Mouse (Mus musculus) intestine, postnatal 0 days (tissue): ENCODE measurements around the gene Vmn1r214. TPM values are rescaled to one million over a fixed set of nuclear protein-coding genes. Genes with fewer than 3 reads are reported as not detected.

Source experiments
- ATAC-seq: fragments of 200-750 bp; cut with Nextera tagmentation; 2 replicates; pipeline ENCODE4 v1.8.0; 2017; ENCODE audit warnings: mild to moderate bottlenecking, moderate TSS enrichment, moderate library complexity
- H3K27ac ChIP-seq: fragments of 300-500 bp; sonication (generic); 2 replicates; pipeline ENCODE4 v1.5.1; 2014; ENCODE audit warnings: mild to moderate bottlenecking, low read depth, low read length, moderate library complexity
- H3K27me3 ChIP-seq: fragments of 300-500 bp; sonication (generic); replicated peaks from 2 replicates; pipeline ENCODE4 v1.6.1; 2014; ENCODE audit warnings: low read length, mixed read lengths; ENCODE audit not compliant: control insufficient read depth, insufficient read depth
- H3K36me3 ChIP-seq: fragments of 300-500 bp; sonication (generic); 2 replicates; pipeline ENCODE4 v1.6.1; 2014; ENCODE audit warnings: mild to moderate bottlenecking, moderate library complexity; ENCODE audit not compliant: control insufficient read depth, insufficient read depth
- H3K4me1 ChIP-seq: fragments of 300-500 bp; sonication (generic); replicated peaks from 2 replicates; pipeline ENCODE4 v1.6.1; 2014; ENCODE audit warnings: antibody characterized with exemption, low read length, mixed read lengths; ENCODE audit not compliant: control insufficient read depth, insufficient read depth
- H3K4me2 ChIP-seq: fragments of 300-500 bp; sonication (generic); replicated peaks from 2 replicates; pipeline ENCODE4 v1.6.1; 2014; ENCODE audit warnings: low read depth, mild to moderate bottlenecking, moderate library complexity
- H3K4me3 ChIP-seq: fragments of 300-500 bp; sonication (generic); 2 replicates; pipeline ENCODE4 v1.5.1; 2014; ENCODE audit warnings: low read depth, low read length
- H3K9ac ChIP-seq: fragments of 300-500 bp; sonication (generic); 2 replicates; pipeline ENCODE4 v1.6.1; 2014; ENCODE audit warnings: mild to moderate bottlenecking, low read depth, low read length
- H3K9me3 ChIP-seq: fragments of 300-500 bp; sonication (generic); 2 replicates; pipeline ENCODE4 v1.6.1; 2016; ENCODE audit warnings: mixed run types; ENCODE audit not compliant: control insufficient read depth
- CTCF ChIP-seq: sonication (generic); IDR thresholded peaks from 2 replicates; pipeline ENCODE4 v1.5.1; 2016; ENCODE audit warnings: low read depth, mild to moderate bottlenecking, control low read depth, antibody characterized with exemption, moderate library complexity
- WGBS: fragments of 180-500 bp; shearing (Covaris S2); extraction: QIAGEN DNeasy Blood & Tissue Kit; methylation state at CpG from one replicate; pipeline ENCODE4 v1.1.7; 2014; 5-methylcytosine and 5-hydroxymethylcytosine counted together
- polyA plus RNA-seq: library from polyadenylated mRNA; unstranded; fragments of >200 nt; fragmentation: Nextera tagmentation; extraction: Ambion mirVana; gene quantifications from 2 replicates; pipeline ENCODE4 v1.2.1, GENCODE M21; 2015

The Vmn1r214 gene
- polyA plus RNA-seq, 1 experiment from 2014 or later, result not detected

GRCm38 (mm10) chr13:23024812-23025211, 5.4 kb upstream of the Vmn1r214 start:
- Histone ChIP-seq H3K9ac (no peak overlapping the region), H3K9me3 (no peaks in the 10 kb centered on the region), H3K27me3 (no peaks in the 10 kb centered on the region), H3K4me1 (no peaks in the 10 kb centered on the region), H3K4me3 (no peak overlapping the region), H3K36me3 (no peaks in the 10 kb centered on the region), H3K27ac (no peak overlapping the region), H3K4me2 (no peak overlapping the region)
- ATAC-seq, result no peak
- no peak for TF ChIP-seq CTCF

- Histone ChIP-seq H3K27ac (no peak overlapping the region), H3K36me3 (no peaks in the 10 kb centered on the region), H3K27me3 (no peaks in the 10 kb centered on the region), H3K9me3 (no peaks in the 10 kb centered on the region), H3K9ac (no peak overlapping the region), H3K4me1 (no peaks in the 10 kb centered on the region), H3K4me2 (no peak overlapping the region), H3K4me3 (no peak overlapping the region)
- no peak for ATAC-seq
- peak; percentile 58 for TF ChIP-seq CTCF
- WGBS, result 26% methylated on average over 1 of the region's 1 CpGs
Observed at GRCm38 (mm10) chr13:23057778-23058177, 27.6 kb downstream of the Vmn1r214 start.

- no peaks in the 10 kb centered on the region for H3K9me3 ChIP-seq
- H3K4me2 ChIP-seq, result no peak within 1 kb of the TSS
- no peak for ATAC-seq
- H3K9ac ChIP-seq, result no peak within 1 kb of the TSS
- no peak within 1 kb of the TSS for H3K4me3 ChIP-seq
- TF ChIP-seq CTCF, result no peak
- 55% methylated on average over 1 of the region's 1 CpGs for WGBS
- no peaks in the 10 kb centered on the region for H3K27me3 ChIP-seq
- no peak within 1 kb of the TSS for H3K27ac ChIP-seq
- H3K36me3 ChIP-seq, result no peaks in the 10 kb centered on the region
- no peaks in the 10 kb centered on the region for H3K4me1 ChIP-seq
Observed at GRCm38 (mm10) chr13:23067725-23068124, 37.5 kb downstream of the Vmn1r214 start, which contains the start of gene Vmn1r215. Gene Vmn1r215, plus strand, starts transcription at chr13:23068025.

GRCm38 (mm10) chr13:23069312-23069711, 39.1 kb downstream of the Vmn1r214 start:
- Histone ChIP-seq H3K4me2 (no peak overlapping the region), H3K9me3 (no peaks in the 10 kb centered on the region), H3K36me3 (no peaks in the 10 kb centered on the region), H3K27me3 (no peaks in the 10 kb centered on the region), H3K9ac (no peak overlapping the region), H3K27ac (no peak overlapping the region), H3K4me1 (no peaks in the 10 kb centered on the region), H3K4me3 (no peak overlapping the region)
- no peak for TF ChIP-seq CTCF
- WGBS, result 33% methylated on average over 2 of the region's 2 CpGs
- ATAC-seq, result peak; percentile 90

Other genes starting within 250 kb of the Vmn1r214 start
- not detected in 2 replicates for gene Vmn1r209, start 220.7 kb upstream of the Vmn1r214 start, polyA plus RNA-seq
- gene Vmn1r210, start 199.1 kb upstream of the Vmn1r214 start, polyA plus RNA-seq, result not detected in 2 replicates
- gene Vmn1r211, start 172.9 kb upstream of the Vmn1r214 start, polyA plus RNA-seq, result not detected in 2 replicates
- gene Vmn1r212, start 146.2 kb upstream of the Vmn1r214 start, polyA plus RNA-seq, result not detected in 2 replicates
- not detected in 2 replicates for gene Vmn1r213, start 22.8 kb upstream of the Vmn1r214 start, polyA plus RNA-seq
- gene Vmn1r215, start 37.6 kb downstream of the Vmn1r214 start, polyA plus RNA-seq, result not detected in 2 replicates
- not detected in 2 replicates for gene Vmn1r217, start 87.8 kb downstream of the Vmn1r214 start, polyA plus RNA-seq
- gene Vmn1r218, start 102.7 kb downstream of the Vmn1r214 start, polyA plus RNA-seq, result not detected in 2 replicates
- gene Vmn1r219, start 128.9 kb downstream of the Vmn1r214 start, polyA plus RNA-seq, result 0.01 and 0.03 TPM in 2 replicates
- not detected in 2 replicates for gene Vmn1r220, start 157.6 kb downstream of the Vmn1r214 start, polyA plus RNA-seq
- not detected in 2 replicates for gene Vmn1r221, start 183.7 kb downstream of the Vmn1r214 start, polyA plus RNA-seq
- not detected in 2 replicates for gene Vmn1r222, start 205.5 kb downstream of the Vmn1r214 start, polyA plus RNA-seq
- gene Vmn1r223, start 216.7 kb downstream of the Vmn1r214 start, polyA plus RNA-seq, result not detected in 2 replicates